Mouse (Mus musculus): Measurements from ENCODE around the gene Ppp1r12b.

GRCm38 (mm10) chr1:134712781-134713299, 242.9 kb downstream of the Ppp1r12b start:
- no peak for TF ChIP-seq POLR2A (IDR thresholded peaks at IDR 0.05; ENCODE audit: control insufficient read depth in 1 of 2, insufficient read depth in 1 of 2, low read depth in 1 of 2, low read length in 2 of 2, poor library complexity in 1 of 2)
- TF ChIP-seq HCFC1 (IDR thresholded peaks at IDR 0.05; ENCODE audit: low read depth, low read length) = no peak
- TF ChIP-seq CTCF (IDR thresholded peaks at IDR 0.05 in 2 of 3, conservative IDR thresholded peaks at IDR 0.05 in 1 of 3; ENCODE audit: control insufficient read depth in 1 of 3, insufficient read depth in 1 of 3, low read depth in 2 of 3, low read length in 3 of 3, poor library complexity in 1 of 3, severe bottlenecking in 1 of 3) = no peak
- no peak for TF ChIP-seq POLR2AphosphoS5 (IDR thresholded peaks at IDR 0.05; ENCODE audit: borderline replicate concordance, low read depth, low read length)
- no peak for TF ChIP-seq ZNF384 (IDR thresholded peaks at IDR 0.05; ENCODE audit: low read depth, low read length)
- TF ChIP-seq GATA1 (IDR thresholded peaks at IDR 0.05; ENCODE audit: low read depth, low read length) = no peak
- TF ChIP-seq TCF12 (IDR thresholded peaks at IDR 0.05; ENCODE audit: low read depth, low read length) = no peak
- no peak for TF ChIP-seq TBP (IDR thresholded peaks at IDR 0.05; ENCODE audit: low read depth, low read length)
- TF ChIP-seq RAD21 (IDR thresholded peaks at IDR 0.05; ENCODE audit: low read depth, low read length) = no peak
- no peak for TF ChIP-seq NRF1 (IDR thresholded peaks at IDR 0.05; ENCODE audit: insufficient read depth, low read depth, low read length, poor library complexity, severe bottlenecking)
- no peak for TF ChIP-seq ETS1 (IDR thresholded peaks at IDR 0.05; ENCODE audit: low read depth, low read length)
- no peak for TF ChIP-seq EP300 (IDR thresholded peaks at IDR 0.05; ENCODE audit: low read depth in 1 of 2, low read length in 2 of 2)
- TF ChIP-seq NELFE (IDR thresholded peaks at IDR 0.05; ENCODE audit: low read depth, low read length) = no peak
- no peak for TF ChIP-seq UBTF (IDR thresholded peaks at IDR 0.05; ENCODE audit: borderline replicate concordance, insufficient read depth, low read depth, low read length)

Data from MEL (cell line).